Mouse (Mus musculus) hematopoietic stem cell, adult 5-6 weeks (primary cell): ENCODE results near the gene Uspl1. TPM values are rescaled to one million over a fixed set of nuclear protein-coding genes. Genes with fewer than 3 reads are reported as not detected.

Experiments
- ATAC-seq, 2 experiments: fragments of 125-278 bp in 1 of 2; replicated peaks in 1 of 2; 2 replicates each; pipeline ENCODE4 v1.8.0; 2016 to 2017; ENCODE audit warnings: inconsistent platforms in 2 of 2, mild to moderate bottlenecking in 2 of 2, moderate number of reproducible peaks in 2 of 2, low read depth in 1 of 2, moderate TSS enrichment in 1 of 2; ENCODE audit not compliant: low FRiP score in 2 of 2, poor library complexity in 2 of 2, severe bottlenecking in 2 of 2, insufficient read depth in 1 of 2, low TSS enrichment in 1 of 2
- total RNA-seq: library from RNA; stranded (forward); fragments of 172-1452, 232-1000 nt; gene quantifications from 2 replicates; pipeline ENCODE4 v1.2.3, GENCODE M21; 2017

The Uspl1 gene
- total RNA-seq, 1 experiment from 2014 or later: 42.1 TPM

DNA sequence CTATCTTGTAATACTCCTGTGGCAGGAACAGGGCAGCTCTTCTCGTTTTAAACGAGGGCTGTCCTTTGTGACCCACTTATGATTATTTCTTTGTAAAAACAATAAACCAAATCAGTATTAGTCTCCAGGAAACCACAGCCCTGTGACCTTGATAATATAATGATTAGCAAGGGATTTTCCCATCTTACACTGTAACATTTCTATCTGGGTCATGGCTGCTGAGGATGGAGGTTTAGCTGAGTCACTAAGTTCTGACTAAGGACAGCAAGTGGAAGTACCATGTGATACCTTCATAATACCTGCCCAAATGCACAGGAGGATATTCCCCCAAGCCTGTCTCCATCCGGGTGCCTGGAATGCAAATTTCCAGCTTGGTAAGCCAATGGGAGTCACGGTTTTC is 23.7 kb upstream of the Uspl1 start:
- ATAC-seq: no peak

DNA sequence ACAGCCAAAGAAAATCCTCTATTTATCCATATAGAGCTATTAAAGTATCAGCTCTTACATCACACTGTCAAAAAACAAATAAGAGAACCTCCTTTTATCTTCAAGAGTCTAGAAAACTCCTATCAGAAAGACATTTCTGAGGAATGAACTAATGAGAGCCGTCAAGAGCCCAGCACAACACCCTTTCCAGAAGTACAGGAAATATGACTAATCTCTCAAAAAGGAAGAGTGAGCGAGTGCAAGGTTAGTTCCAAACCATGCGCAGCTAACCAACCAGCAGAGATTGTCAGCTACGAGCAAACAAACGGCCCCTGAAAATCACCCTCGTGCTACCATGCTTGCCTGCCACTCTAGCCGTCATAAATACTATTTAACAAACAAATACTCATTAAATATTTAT is 21.3 kb upstream of the Uspl1 start:
- 0 out of 4 replicates have a peak, but pooled peaks of 1 of the 2 experiments have one; percentile 22 for ATAC-seq

DNA sequence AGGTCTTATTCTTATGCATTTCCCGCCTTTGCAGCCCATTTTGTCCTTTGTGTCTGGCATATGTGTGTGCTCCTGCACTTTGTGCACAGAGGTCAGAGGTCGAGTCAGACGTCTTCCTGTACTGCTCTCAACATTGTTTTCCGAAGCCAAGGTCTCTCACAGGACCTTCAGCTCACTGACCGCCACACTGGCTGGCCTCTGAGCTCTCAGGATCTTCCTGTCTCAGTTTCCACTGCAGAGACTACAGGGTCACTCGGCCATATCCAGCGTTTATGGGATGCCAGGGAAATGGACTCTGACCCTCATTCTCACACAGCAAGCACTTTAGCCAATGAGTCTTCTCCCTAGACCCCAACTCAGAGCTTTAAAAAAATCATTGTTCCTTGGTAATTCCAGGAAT is 19.3 kb upstream of the Uspl1 start:
- ATAC-seq: no peak

DNA sequence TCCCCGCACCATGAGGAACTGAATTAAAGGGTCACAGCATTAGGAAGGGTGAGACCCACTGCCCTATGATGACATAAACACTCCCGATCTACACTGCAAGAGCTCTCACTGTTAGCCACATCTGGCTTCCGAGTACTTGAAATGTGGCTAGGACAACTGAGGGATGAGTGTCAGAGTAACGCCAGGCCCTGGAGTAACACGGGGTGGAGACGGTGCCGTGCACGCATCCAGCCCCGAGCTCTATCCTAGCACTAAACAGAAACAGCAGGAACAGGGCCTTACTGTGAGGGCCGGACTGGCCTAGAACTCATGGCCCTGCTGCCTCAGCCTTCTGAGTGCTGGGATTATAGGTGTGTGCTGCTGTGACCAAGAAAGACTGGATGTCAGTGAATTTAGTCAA is 18.1 kb upstream of the Uspl1 start:
- no peak for ATAC-seq

DNA sequence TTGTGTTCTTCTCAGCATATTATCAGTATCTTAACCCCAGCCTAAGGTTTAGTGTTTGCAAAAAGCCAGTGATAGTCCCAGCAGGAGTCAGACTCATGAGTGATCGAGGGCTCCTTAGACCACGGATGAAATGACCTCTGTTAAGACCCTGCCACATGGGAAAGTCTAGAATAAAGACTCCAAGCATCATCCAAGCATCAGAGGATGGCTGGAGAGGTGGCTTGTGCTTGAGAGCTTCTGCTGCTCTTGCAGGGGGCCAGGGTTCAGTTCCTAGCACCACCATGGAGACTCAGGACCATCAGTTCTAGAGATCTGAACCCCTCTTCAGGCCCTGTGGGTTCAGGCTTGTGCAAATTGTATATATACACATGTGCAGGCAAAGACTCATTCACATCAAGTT is 16.1 kb upstream of the Uspl1 start:
- no peak for ATAC-seq

DNA sequence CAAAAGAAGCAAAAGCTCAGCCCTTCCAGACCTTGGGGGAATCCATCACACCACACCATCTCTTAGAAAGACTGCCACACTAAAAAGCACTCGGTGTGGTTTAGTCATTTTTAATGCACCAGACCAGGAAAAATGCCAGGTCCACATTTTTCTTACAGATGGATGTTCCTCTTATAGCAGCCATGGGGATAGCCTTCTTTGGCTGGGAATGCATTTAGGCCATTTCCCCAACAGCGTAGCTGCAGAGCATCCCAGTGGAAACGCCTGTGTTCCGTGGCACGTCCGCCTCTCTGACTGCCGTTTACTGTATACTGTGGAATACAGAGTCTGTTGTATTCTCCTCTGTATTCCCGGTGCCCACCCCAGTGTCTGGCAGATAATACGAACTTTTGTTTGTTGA is 15.3 kb upstream of the Uspl1 start:
- no peak for ATAC-seq

DNA sequence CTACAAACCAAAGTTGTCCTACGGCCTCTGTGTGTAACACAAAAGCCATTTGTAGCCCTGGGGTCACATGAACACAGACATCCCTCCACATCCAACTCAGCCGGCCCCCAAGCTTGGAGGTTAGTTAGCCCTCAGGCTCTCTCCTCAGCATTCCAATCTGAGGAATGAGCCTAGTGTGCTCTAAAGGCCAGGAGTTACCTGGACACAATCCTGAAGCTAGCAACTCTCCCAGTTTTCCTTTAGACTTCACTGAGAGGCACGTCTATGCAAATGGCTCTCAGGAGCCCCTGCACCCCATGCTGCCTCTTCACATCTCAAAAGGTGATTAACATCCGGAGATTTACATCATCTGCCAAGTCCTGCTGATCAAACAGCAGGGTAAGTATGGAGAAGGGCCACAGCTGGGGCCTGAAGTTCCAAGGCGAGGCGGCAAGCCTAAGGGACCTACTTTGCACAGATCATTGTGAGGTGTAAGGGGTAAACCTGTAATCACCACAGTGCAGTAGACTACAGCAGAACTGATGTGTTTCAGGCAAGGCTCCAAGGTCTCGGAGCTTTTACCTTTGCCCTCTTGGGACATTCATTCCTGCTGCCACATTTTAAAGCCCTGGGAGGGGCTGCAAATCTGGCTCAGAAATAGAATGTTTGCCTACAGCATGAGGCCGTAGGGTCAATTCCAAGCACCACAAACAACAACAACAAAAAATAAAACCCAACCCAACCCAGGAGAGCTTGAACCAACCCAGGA is 13.1 kb upstream of the Uspl1 start:
- no peak for ATAC-seq

DNA sequence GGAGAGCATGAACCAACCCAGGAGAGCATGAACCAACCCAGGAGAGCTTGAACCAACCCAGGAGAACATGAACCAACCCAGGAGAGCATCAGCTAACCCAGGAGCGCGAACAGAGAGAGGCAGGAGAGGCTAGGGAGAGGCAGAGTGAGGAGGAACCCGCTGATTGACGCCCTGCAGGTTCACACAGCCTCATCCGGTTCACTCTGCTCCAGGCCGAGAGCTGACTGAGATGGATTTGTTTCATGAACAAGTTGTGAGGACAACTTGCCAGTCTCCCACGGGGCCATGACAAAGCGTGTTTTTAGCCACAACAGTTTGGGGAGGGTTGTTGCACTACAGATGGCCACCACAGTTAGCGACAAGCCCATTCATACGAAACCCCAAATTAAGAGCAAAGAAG is 11.9 kb upstream of the Uspl1 start:
- no peak for ATAC-seq

DNA sequence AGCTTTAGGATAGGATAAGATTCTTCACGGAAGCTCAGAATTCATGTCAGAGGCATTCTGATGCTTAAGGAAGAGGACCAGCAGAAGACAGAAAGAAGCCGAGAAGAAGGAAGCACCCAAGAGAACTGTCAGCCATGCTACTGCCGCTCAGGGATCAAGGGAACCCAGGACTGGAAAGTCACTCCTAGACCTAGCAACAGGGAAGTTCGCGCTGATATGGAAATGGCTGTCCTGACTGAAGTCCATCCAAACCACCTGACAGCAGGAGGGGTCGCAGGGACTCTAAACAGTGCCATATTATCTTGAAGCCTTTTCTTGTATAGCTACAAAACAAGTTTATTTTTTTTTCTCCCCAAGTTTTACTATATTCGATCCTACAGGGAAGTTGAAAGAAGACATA is 9.6 kb upstream of the Uspl1 start:
- ATAC-seq: no peak

DNA sequence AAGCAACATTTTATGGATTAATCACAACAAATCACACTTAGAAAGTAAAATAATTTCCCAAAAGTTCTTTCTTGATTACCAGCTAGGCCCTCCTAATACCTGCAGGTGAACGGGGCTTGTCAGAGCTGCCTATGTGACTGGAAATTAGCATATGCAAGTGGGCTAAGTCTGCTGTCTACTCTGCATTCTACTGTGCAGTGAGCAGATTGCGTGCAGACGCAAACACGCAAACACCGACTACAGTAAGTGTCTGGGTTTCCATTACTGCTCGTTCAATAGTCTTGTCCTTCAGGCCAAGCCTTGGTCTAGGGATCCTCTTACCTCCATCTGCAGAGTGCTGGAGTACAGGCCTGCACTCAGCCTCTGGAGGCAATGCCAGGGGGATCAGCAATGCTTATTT is 8.4 kb upstream of the Uspl1 start:
- no peak for ATAC-seq

DNA sequence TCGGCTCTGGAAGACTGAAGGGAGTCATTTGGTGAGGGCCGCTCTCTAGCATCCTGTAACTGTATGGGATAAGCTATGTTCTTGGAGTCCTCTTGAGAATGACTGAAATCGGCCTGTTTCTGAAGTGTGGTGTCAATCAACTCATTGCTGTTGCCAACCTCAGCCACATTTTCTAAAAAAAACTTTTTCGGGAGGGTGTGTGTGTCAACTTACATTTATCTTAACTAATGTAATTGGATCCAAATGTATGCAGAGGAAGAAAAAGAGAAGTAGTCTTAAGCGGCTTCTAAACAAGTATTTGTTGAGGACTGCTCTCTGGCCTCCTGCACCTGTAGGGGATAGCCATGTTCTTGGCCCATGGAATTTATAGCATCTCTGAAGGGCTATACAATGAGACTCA is 6.1 kb upstream of the Uspl1 start:
- no peak for ATAC-seq

DNA sequence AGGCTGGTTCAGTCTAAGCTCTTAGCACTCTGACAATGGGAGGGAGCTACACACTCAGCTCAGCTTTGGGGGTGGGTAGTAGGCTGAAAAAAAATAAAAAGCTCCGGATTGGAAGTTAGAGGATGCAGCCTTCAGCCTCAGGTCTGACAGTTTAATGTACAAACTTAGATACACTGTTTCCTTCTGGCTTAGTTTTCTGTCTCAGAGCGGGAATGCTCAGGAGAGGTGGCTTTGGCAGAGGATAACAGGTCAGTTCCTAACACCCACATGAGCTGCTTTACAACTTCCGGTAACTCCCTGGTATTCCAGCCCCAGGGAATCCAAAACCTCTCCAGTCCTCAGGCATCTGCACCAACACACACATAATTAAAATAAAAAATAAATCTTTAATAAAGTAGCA is 4.3 kb upstream of the Uspl1 start:
- ATAC-seq: no peak

DNA sequence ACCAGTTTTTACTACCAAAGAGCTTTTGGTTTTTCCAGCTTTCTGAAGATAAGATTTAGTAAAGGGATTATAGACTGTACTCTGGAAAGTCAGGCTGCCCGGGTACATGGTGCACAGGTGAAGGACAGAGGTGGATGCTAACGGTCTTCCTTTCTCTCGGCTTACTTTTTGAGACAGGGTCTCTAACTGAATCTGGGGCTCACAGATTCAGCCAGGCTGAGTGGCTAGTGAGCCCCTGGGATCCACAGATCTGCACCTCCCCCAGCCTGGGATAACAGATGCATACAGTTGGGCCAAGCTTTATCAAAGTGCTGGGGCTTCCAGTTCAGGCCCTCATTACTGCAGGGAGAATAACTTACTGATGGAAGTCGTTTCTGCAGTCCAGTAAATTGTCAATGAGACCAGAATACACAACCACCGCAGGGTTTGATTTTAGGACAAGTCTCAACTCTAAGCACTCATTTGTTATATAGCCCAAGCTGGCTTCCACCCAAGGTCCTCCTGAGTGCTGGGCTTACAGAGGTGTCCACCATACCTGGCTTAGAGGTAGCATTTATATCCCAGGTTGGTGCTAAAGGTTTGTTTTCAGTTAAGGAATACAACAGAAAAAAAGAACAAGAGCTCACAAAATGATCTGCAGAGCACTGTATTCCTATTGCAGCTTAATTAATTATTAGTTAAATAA is 1.8 kb upstream of the Uspl1 start:
- ATAC-seq: no peak

DNA sequence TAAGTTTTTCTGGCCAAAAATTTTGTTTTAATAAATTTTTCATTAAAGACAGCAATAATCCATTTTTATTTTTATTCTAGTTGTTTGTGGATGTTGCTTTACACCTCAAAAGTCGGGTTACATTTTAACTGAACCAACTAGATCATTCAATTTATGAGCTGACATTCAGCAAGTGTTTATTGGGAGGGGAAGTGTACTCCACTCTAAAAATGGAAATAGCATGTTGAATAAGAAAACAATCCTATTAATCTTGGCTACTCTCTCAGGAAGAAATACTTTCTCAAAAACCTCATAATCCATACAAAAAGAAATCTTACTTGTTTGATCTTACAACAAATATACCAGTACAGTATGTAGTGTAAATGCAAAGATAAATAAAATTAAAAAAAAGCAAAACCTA is 1.0 kb upstream of the Uspl1 start:
- no peak for ATAC-seq

DNA sequence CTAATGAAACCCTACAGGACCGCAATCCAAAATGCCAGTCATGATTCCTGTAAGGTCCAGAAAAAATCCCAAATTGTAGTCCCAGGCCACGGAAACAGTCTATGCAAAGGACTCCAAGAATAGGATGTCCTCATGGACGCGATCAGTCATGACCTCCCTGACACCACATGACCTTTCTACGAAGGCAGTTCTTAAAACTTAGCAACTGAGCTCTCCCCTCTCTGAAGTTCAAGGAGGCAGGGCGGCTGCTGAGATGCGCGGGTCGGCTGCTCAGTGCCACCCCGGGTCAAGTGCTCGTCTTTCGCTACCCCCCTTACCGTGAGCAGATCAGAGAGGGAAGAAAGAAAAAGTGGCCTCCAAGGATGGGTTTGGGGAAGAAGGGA is 438 bp upstream of the Uspl1 start:
- ATAC-seq: peak in 1 of 2 experiments; percentile 52

DNA sequence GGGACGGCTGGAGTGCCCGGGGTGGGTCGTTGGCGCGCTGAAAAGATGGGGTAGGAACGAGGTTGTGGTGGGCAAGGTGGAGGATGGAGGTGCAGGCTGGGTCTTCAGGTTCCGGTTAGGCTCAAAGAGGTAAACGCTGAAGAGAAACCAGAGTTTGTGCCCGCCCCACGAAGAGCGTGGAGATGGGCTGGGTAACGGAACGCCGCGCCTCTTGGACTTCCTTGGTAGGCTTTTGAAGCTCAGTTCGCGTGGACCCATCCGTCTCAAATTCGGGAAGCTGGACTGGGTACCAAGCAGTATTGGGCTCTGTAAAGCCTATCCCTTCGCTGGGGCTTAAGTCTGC is 665 bp downstream of the Uspl1 start:
- ATAC-seq: peak; percentile 43 to 57

DNA sequence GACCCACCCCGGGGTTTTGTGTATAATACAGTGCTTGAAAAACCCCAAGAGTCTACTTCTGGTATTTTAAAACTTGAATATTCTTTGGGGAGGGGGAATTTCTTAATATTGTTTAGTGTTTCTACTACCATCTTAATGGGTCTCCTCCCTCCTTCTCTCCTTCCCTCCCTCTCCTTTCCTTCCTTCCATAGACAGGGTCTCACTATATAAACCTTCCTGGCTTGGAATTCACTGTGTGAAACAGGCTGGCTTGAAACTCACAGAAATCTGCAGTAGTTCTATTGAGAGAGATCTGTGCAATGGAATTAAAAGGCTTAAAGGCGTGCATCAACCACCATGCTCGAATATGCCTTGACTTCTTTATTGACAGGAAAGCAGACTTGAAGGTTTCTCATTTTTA is 1.7 kb downstream of the Uspl1 start:
- no peak for ATAC-seq

DNA sequence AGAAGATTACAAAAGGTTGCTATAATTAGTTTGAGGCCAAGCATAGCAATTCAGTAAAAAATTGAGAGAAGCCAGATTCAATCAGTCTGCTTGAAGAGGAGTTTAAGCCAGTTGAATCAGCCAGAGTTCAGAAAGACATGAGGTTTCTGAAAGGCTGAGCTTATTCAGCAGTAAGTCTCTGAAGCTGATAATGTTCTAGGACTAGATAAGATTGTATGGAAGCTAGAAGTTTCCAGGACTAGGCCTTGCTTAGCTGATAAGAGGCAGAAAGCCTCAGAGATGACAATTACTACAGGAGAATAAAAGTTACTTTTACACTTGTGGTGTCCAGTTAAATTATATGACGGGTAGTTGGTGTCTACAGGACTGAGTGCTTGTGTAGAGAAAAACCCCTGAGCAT is 6.0 kb downstream of the Uspl1 start:
- no peak for ATAC-seq

DNA sequence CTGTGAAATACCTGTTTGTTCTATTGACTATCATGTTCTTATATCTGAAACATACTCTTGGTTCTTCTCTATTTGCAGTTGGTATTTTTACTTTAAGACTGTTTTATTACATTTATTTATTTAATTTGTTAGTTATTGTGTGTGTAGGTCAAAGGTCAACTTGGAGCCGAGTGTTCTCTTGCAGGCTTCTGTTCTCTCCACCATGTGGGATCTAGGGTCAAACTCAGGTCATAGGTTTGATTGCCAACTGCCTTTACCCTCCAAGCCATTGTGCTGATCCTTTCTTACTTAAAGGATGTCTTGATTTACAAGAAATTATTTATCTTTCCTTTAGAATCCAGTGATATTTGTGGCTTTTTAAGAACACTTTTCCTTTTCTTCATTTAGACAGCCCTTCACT is 12.5 kb downstream of the Uspl1 start:
- ATAC-seq: no peak
